Comparison of ENCODE assay signal across 28 mouse cellular contexts in the genomic region with DNA sequence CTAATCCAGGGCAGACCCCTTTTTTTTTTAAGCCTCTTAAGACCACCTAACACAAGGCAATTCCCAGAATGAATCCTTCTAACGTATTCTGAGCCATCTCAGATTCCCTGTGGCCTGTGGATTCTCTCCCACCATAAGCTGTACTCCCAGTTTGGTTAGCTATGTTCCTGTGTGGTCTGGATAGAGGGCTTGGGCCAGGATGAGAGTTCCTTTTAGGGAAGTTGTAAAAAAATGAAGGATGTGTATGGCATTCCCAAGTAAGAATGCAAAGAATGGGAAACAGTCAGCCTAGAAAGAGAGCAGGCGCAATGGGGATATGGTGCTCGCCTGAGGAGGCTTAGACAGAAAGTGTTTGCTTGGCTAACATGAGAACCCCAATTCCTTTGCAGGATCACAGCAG. TPM values are rescaled to one million over a fixed set of nuclear protein-coding genes. Genes with fewer than 3 reads are reported as not detected.
DNase-seq lines count a peak whose midpoint lies in the region; ATAC-seq and TF ChIP-seq lines count a peak whose summit lies in the region.
"Had no signal": no experiment of that assay in that cellular context is flagged by ENCODE, and none has a peak within 500 bp of the region (broad histone marks: within the 10 kb centered on the region; RNA-seq: fewer than 3 reads in every experiment).

No protein-coding gene starts in this region.

- H3K9me3 ChIP-seq in lung, embryonic 14.5 days (ENCODE audit: low read depth, low read length), result no peaks in the 10 kb centered on the region
- no peaks in the 10 kb centered on the region for H3K9me3 ChIP-seq in intestine, embryonic 15.5 days
- no peaks in the 10 kb centered on the region for H3K9me3 ChIP-seq in limb, embryonic 10.5 days (replicated peaks)
- H3K9me3 ChIP-seq: forebrain, embryonic 12.5 days; heart, embryonic 12.5 days; hindbrain, embryonic 13.5 days had no signal

- DNase-seq in lung, embryonic 14.5 days, result peak; percentile 36
- DNase-seq in lung, postnatal 36 days, result no peak
- no peak for DNase-seq in limb, embryonic 10.5 days (ENCODE audit: low spot score)
- DNase-seq in yolk sac, embryonic 10.5 days (ENCODE audit: low spot score), result peak; percentile 24
- no peak for DNase-seq in cerebellum, postnatal 14 days
- DNase-seq: adrenal gland, adult 2 months; adrenal gland, postnatal 36 days; B cell, adult 2 months; cerebellum, adult 18-20 months; cerebellum, postnatal 10 days; forebrain, postnatal 0 days; heart, adult 2 months; heart, postnatal 4 days; kidney, adult 8-10 months; layer of hippocampus, postnatal 36 days; liver; right cerebral cortex, postnatal 4 days; thymus, adult 18-20 months; thymus, postnatal 25 days had no signal

- WGBS in lung, embryonic 14.5 days, result 61% methylated on average over 3 of the region's 3 CpGs
- 46% methylated on average over 3 of the region's 3 CpGs for WGBS in intestine, embryonic 15.5 days
- 79% methylated on average over 3 of the region's 3 CpGs for WGBS in limb, embryonic 10.5 days

- H3K4me2 ChIP-seq in lung, embryonic 14.5 days, result no peak overlapping the region
- H3K4me2 ChIP-seq in intestine, embryonic 15.5 days (replicated peaks), result no peak overlapping the region
- H3K4me2 ChIP-seq: forebrain, embryonic 12.5 days; heart, embryonic 12.5 days; hindbrain, embryonic 13.5 days; midbrain, embryonic 11.5 days had no signal

- ATAC-seq in lung, embryonic 14.5 days (ENCODE audit: insufficient read depth), result peak; percentile 59; the same call in 1 of the 2 replicates
- ATAC-seq in intestine, embryonic 15.5 days, result peak; percentile 72
- ATAC-seq: activated CD4-positive, CD25-positive, alpha-beta regulatory T cell, adult 4 months; forebrain, postnatal 0 days; midbrain, embryonic 16.5 days had no signal

- H3K9ac ChIP-seq in lung, embryonic 14.5 days, result no peak overlapping the region
- no peak overlapping the region for H3K9ac ChIP-seq in intestine, embryonic 15.5 days
- H3K9ac ChIP-seq: forebrain, embryonic 12.5 days; forebrain, postnatal 0 days; heart, embryonic 12.5 days; hindbrain, embryonic 13.5 days; liver, embryonic 14.5 days had no signal

- no peaks in the 10 kb centered on the region for H3K27me3 ChIP-seq in lung, embryonic 14.5 days (ENCODE audit: insufficient read depth, low read length)
- no peaks in the 10 kb centered on the region for H3K27me3 ChIP-seq in intestine, embryonic 15.5 days (replicated peaks)
- no peaks in the 10 kb centered on the region for H3K27me3 ChIP-seq in limb, embryonic 10.5 days (ENCODE audit: low read depth, poor library complexity, severe bottlenecking)
- H3K27me3 ChIP-seq: CH12.LX; forebrain, embryonic 12.5 days; heart, embryonic 12.5 days; hindbrain, embryonic 13.5 days had no signal

- H3K36me3 ChIP-seq in lung, embryonic 14.5 days (ENCODE audit: insufficient read depth), result no peaks in the 10 kb centered on the region
- no peaks in the 10 kb centered on the region for H3K36me3 ChIP-seq in intestine, embryonic 15.5 days
- peaks cover 3% of the 10 kb centered on the region; the same call in 1 of the 2 replicates for H3K36me3 ChIP-seq in limb, embryonic 10.5 days
- H3K36me3 ChIP-seq: forebrain, embryonic 12.5 days; heart, embryonic 12.5 days; hindbrain, embryonic 13.5 days had no signal

- no peak overlapping the region for H3K27ac ChIP-seq in lung, embryonic 14.5 days (ENCODE audit: low read depth)
- H3K27ac ChIP-seq in intestine, embryonic 15.5 days, result peak overlapping the region; percentile 52
- 0 out of 2 replicates have a peak overlapping the region, but pooled peaks have one; percentile 6 for H3K27ac ChIP-seq in limb, embryonic 10.5 days
- H3K27ac ChIP-seq: forebrain, embryonic 12.5 days; heart, adult 2 months; hindbrain, embryonic 13.5 days; liver, embryonic 14.5 days had no signal

- H3K4me1 ChIP-seq in lung, embryonic 14.5 days (ENCODE audit: insufficient read depth), result no peaks in the 10 kb centered on the region
- H3K4me1 ChIP-seq in intestine, embryonic 15.5 days (replicated peaks), result no peaks in the 10 kb centered on the region
- no peaks in the 10 kb centered on the region for H3K4me1 ChIP-seq in limb, embryonic 10.5 days
- H3K4me1 ChIP-seq: forebrain, embryonic 12.5 days; hindbrain, embryonic 13.5 days had no signal

- H3K4me3 ChIP-seq in lung, embryonic 14.5 days (ENCODE audit: low read depth, low read length), result no peak overlapping the region
- H3K4me3 ChIP-seq in intestine, embryonic 15.5 days (replicated peaks), result no peak overlapping the region
- H3K4me3 ChIP-seq in limb, embryonic 10.5 days, result no peak overlapping the region
- H3K4me3 ChIP-seq: forebrain, embryonic 12.5 days; heart, adult 2 months; heart, embryonic 12.5 days; hindbrain, embryonic 13.5 days had no signal

- no peak for TF ChIP-seq CTCF in lung, embryonic 14.5 days (IDR thresholded peaks at IDR 0.05; ENCODE audit: low read depth)

RNA-seq across cellular contexts. Expression of a gene that starts 18.6 kb away (rescaled TPM):
- polyA plus RNA-seq in lung, embryonic 14.5 days (2014; fragmentation: Nextera tagmentation; extraction: Ambion mirVana), result 20.6 and 21.0 TPM in 2 replicates
- polyA plus RNA-seq in intestine, embryonic 15.5 days (2015; fragmentation: Nextera tagmentation; extraction: Ambion mirVana), result 15.3 and 18.1 TPM in 2 replicates
- 21.1 and 22.3 TPM in 2 replicates for polyA plus RNA-seq in limb, embryonic 10.5 days (2016; fragmentation: Nextera tagmentation; extraction: Ambion mirVana)

RNA-seq across cellular contexts. Expression of a gene that starts 46.8 kb away (rescaled TPM):
- 26.6 and 34.6 TPM in 2 replicates for polyA plus RNA-seq in lung, embryonic 14.5 days (2014; fragmentation: Nextera tagmentation; extraction: Ambion mirVana)
- polyA plus RNA-seq in intestine, embryonic 15.5 days (2015; fragmentation: Nextera tagmentation; extraction: Ambion mirVana), result 28.8 and 36.1 TPM in 2 replicates
- polyA plus RNA-seq in limb, embryonic 10.5 days (2016; fragmentation: Nextera tagmentation; extraction: Ambion mirVana), result 24.5 and 25.5 TPM in 2 replicates

RNA-seq across cellular contexts. Expression of a gene that starts 46.9 kb away (rescaled TPM):
- polyA plus RNA-seq in lung, embryonic 14.5 days (2014; fragmentation: Nextera tagmentation; extraction: Ambion mirVana), result 17.1 and 18.2 TPM in 2 replicates
- 11.0 and 11.8 TPM in 2 replicates for polyA plus RNA-seq in intestine, embryonic 15.5 days (2015; fragmentation: Nextera tagmentation; extraction: Ambion mirVana)
- polyA plus RNA-seq in limb, embryonic 10.5 days (2016; fragmentation: Nextera tagmentation; extraction: Ambion mirVana), result 13.7 and 17.0 TPM in 2 replicates

Comparison
In these comparisons a context has a peak if more than half of its experiments do, and no peak if none do; other contexts are left out.
1. DNase-seq: peak in lung, embryonic 14.5 days (single experiment) and yolk sac, embryonic 10.5 days (single experiment); none in lung, postnatal 36 days (single experiment), limb, embryonic 10.5 days (single experiment) and cerebellum, postnatal 14 days (0 of 2).